Mouse (Mus musculus): ENCODE data around the gene Snurf. TPM values are rescaled to one million over a fixed set of nuclear protein-coding genes. Genes with fewer than 3 reads are reported as not detected.
A peak's percentile ranks its signal among the peaks of the same experiment; 100 is the strongest.

Snurf gene
- 702 and 703 TPM in 2 replicates for polyA plus RNA-seq (2015; fragmentation: Nextera tagmentation; extraction: Ambion mirVana)

- WGBS: 50% methylated on average over 30 of the region's 30 CpGs
- ATAC-seq (ENCODE audit: low FRiP score, low read depth): peak; percentile 76
- H3K4me1 ChIP-seq (replicated peaks): no peaks in the 10 kb centered on the region
- H3K36me3 ChIP-seq: no peaks in the 10 kb centered on the region
- 0 out of 2 replicates have a peak, but pooled peaks cover 4% of the 10 kb centered on the region for H3K9me3 ChIP-seq
- H3K4me2 ChIP-seq: peak within 1 kb of the TSS; percentile 43
- H3K27me3 ChIP-seq: no peaks in the 10 kb centered on the region
- H3K4me3 ChIP-seq: peak within 1 kb of the TSS; percentile 68
- peak within 1 kb of the TSS; percentile 76 for H3K9ac ChIP-seq
- H3K27ac ChIP-seq (replicated peaks): peak within 1 kb of the TSS; percentile 90
Observed at GRCm38 (mm10) chr7:60004606-60005330, at the start of gene Snurf, which contains the start of gene Gm38393. Gene Snurf (minus strand): TSS chr7:60005049. Gene Gm38393 (minus strand): TSS chr7:60005064.

- no peak for ATAC-seq (ENCODE audit: low FRiP score, low read depth)
- no peaks in the 10 kb centered on the region for H3K4me1 ChIP-seq (replicated peaks)
- H3K4me3 ChIP-seq: peak overlapping the region; percentile 25
- peak overlapping the region; percentile 62 for H3K27ac ChIP-seq (replicated peaks)
- WGBS: 62% methylated on average over 6 of the region's 6 CpGs
- no peaks in the 10 kb centered on the region for H3K36me3 ChIP-seq
- H3K4me2 ChIP-seq: peak overlapping the region; percentile 19; the same call in 1 of the 2 replicates
- H3K9ac ChIP-seq: 0 out of 2 replicates have a peak overlapping the region, but pooled peaks have one; percentile 13
- H3K9me3 ChIP-seq: no peaks in the 10 kb centered on the region
- no peaks in the 10 kb centered on the region for H3K27me3 ChIP-seq
Observed at GRCm38 (mm10) chr7:60047481-60048201, 42.8 kb upstream of the Snurf start.

- Histone ChIP-seq H3K4me1 (replicated peaks) (no peaks in the 10 kb centered on the region), H3K9me3 (no peaks in the 10 kb centered on the region), H3K9ac (no peak overlapping the region), H3K27ac (replicated peaks) (no peak overlapping the region), H3K36me3 (no peaks in the 10 kb centered on the region), H3K4me2 (no peak overlapping the region), H3K27me3 (no peaks in the 10 kb centered on the region), H3K4me3 (no peak overlapping the region)
- ATAC-seq (ENCODE audit: low FRiP score, low read depth): no peak
- 71% methylated on average over 3 of the region's 3 CpGs for WGBS
Observed at GRCm38 (mm10) chr7:60013186-60013585, 8.3 kb upstream of the Snurf start.

GRCm38 (mm10) chr7:60007727-60008360 is 3.0 kb upstream of the Snurf start:
- Histone ChIP-seq H3K4me1 (replicated peaks) (no peaks in the 10 kb centered on the region), H3K4me3 (no peak overlapping the region), H3K27me3 (no peaks in the 10 kb centered on the region), H3K36me3 (no peaks in the 10 kb centered on the region), H3K9me3 (0 out of 2 replicates have a peak, but pooled peaks cover 4% of the 10 kb centered on the region), H3K9ac (no peak overlapping the region), H3K27ac (replicated peaks) (no peak overlapping the region), H3K4me2 (no peak overlapping the region)
- WGBS: 41% methylated on average over 3 of the region's 3 CpGs
- no peak for ATAC-seq (ENCODE audit: low FRiP score, low read depth)

GRCm38 (mm10) chr7:60006262-60006661 is 1.4 kb upstream of the Snurf start:
- no peaks in the 10 kb centered on the region for H3K4me1 ChIP-seq (replicated peaks)
- H3K36me3 ChIP-seq: no peaks in the 10 kb centered on the region
- ATAC-seq (ENCODE audit: low FRiP score, low read depth): no peak
- no peak overlapping the region for H3K9ac ChIP-seq
- no peak overlapping the region for H3K4me2 ChIP-seq
- no peaks in the 10 kb centered on the region for H3K27me3 ChIP-seq
- H3K9me3 ChIP-seq: 0 out of 2 replicates have a peak, but pooled peaks cover 4% of the 10 kb centered on the region
- no peak overlapping the region for H3K4me3 ChIP-seq
- WGBS: 44% methylated on average over 2 of the region's 2 CpGs
- no peak overlapping the region for H3K27ac ChIP-seq (replicated peaks)

- Histone ChIP-seq H3K4me1 (replicated peaks) (no peaks in the 10 kb centered on the region), H3K9me3 (0 out of 2 replicates have a peak, but pooled peaks cover 4% of the 10 kb centered on the region), H3K27me3 (no peaks in the 10 kb centered on the region), H3K27ac (replicated peaks) (peak overlapping the region; percentile 90), H3K9ac (peak overlapping the region; percentile 76), H3K4me3 (peak overlapping the region; percentile 68), H3K4me2 (peak overlapping the region; percentile 43), H3K36me3 (no peaks in the 10 kb centered on the region)
- WGBS: 43% methylated on average over 22 of the region's 22 CpGs
- ATAC-seq (ENCODE audit: low FRiP score, low read depth): peak; percentile 81
Observed at GRCm38 (mm10) chr7:60003921-60004605, 786 bp downstream of the Snurf start.

- Histone ChIP-seq H3K9me3 (0 out of 2 replicates have a peak, but pooled peaks cover 4% of the 10 kb centered on the region), H3K4me2 (peak overlapping the region; percentile 43), H3K27me3 (no peaks in the 10 kb centered on the region), H3K4me1 (replicated peaks) (no peaks in the 10 kb centered on the region), H3K27ac (replicated peaks) (peak overlapping the region; percentile 90), H3K9ac (peak overlapping the region; percentile 76), H3K4me3 (peak overlapping the region; percentile 68), H3K36me3 (no peaks in the 10 kb centered on the region)
- 41% methylated on average over 12 of the region's 12 CpGs for WGBS
- ATAC-seq (ENCODE audit: low FRiP score, low read depth): peak; percentile 80
Observed at GRCm38 (mm10) chr7:60003006-60003865, 1.6 kb downstream of the Snurf start.

GRCm38 (mm10) chr7:59978646-59979045 is 26.2 kb downstream of the Snurf start:
- no peak for ATAC-seq (ENCODE audit: low FRiP score, low read depth)
- Histone ChIP-seq H3K4me2 (no peak overlapping the region), H3K4me1 (replicated peaks) (no peaks in the 10 kb centered on the region), H3K36me3 (peaks cover 11% of the 10 kb centered on the region), H3K27me3 (no peaks in the 10 kb centered on the region), H3K27ac (replicated peaks) (no peak overlapping the region), H3K4me3 (no peak overlapping the region), H3K9me3 (no peaks in the 10 kb centered on the region), H3K9ac (no peak overlapping the region)
- 80% methylated on average over 1 of the region's 1 CpGs for WGBS
